Mouse (Mus musculus): Measurements from ENCODE around the gene Alk. TPM values are rescaled to one million over a fixed set of nuclear protein-coding genes. Genes with fewer than 3 reads are reported as not detected.

Gene Alk
- total RNA-seq, 4 experiments from 2014 or later = 7.2 to 8.0 (median 7.5) TPM

- DNase-seq (ENCODE audit: low spot score in 2 of 2) = no peak
Measured at GRCm38 (mm10) chr17:71909107-71909506, 695.3 kb downstream of the Alk start.

GRCm38 (mm10) chr17:71881369-71881768 is 723.1 kb downstream of the Alk start:
- no peak for DNase-seq (ENCODE audit: low spot score in 2 of 2)

GRCm38 (mm10) chr17:71875492-71875891 is 728.9 kb downstream of the Alk start:
- no peak for DNase-seq (ENCODE audit: low spot score in 2 of 2)

GRCm38 (mm10) chr17:71874795-71875194 is 729.6 kb downstream of the Alk start:
- DNase-seq (ENCODE audit: low spot score in 2 of 2) = no peak

GRCm38 (mm10) chr17:71874077-71874476 is 730.4 kb downstream of the Alk start:
- peak in 1 of 2 experiments; percentile 56 for DNase-seq (ENCODE audit: low spot score in 2 of 2)

- DNase-seq (ENCODE audit: low spot score in 2 of 2) = no peak
Measured at GRCm38 (mm10) chr17:71872976-71873375, 731.5 kb downstream of the Alk start.

GRCm38 (mm10) chr17:71871981-71872380 is 732.4 kb downstream of the Alk start:
- DNase-seq (ENCODE audit: low spot score in 2 of 2) = no peak

- DNase-seq (ENCODE audit: low spot score in 2 of 2) = no peak
Measured at GRCm38 (mm10) chr17:71870641-71871040, 733.8 kb downstream of the Alk start.

GRCm38 (mm10) chr17:71870232-71870621 is 734.2 kb downstream of the Alk start:
- no peak for DNase-seq (ENCODE audit: low spot score in 2 of 2)

GRCm38 (mm10) chr17:71869372-71870231 is 734.8 kb downstream of the Alk start:
- DNase-seq (ENCODE audit: low spot score in 2 of 2) = peak in 1 of 2 experiments; percentile 16

GRCm38 (mm10) chr17:71868828-71869227 is 735.6 kb downstream of the Alk start:
- no peak for DNase-seq (ENCODE audit: low spot score in 2 of 2)

GRCm38 (mm10) chr17:71867892-71868291 is 736.5 kb downstream of the Alk start:
- DNase-seq (ENCODE audit: low spot score in 2 of 2) = no peak

GRCm38 (mm10) chr17:71865437-71865836 is 739.0 kb downstream of the Alk start:
- DNase-seq (ENCODE audit: low spot score in 2 of 2) = no peak

GRCm38 (mm10) chr17:71864039-71864438 is 740.4 kb downstream of the Alk start:
- DNase-seq (ENCODE audit: low spot score in 2 of 2) = no peak

GRCm38 (mm10) chr17:71862895-71863294 is 741.5 kb downstream of the Alk start:
- DNase-seq (ENCODE audit: low spot score in 2 of 2) = no peak

- DNase-seq (ENCODE audit: low spot score in 2 of 2) = no peak
Measured at GRCm38 (mm10) chr17:71862184-71862583, 742.2 kb downstream of the Alk start.

GRCm38 (mm10) chr17:71831960-71832359 is 772.5 kb downstream of the Alk start:
- DNase-seq (ENCODE audit: low spot score in 2 of 2) = no peak

- no peak for DNase-seq (ENCODE audit: low spot score in 2 of 2)
Measured at GRCm38 (mm10) chr17:71828647-71829414, 775.6 kb downstream of the Alk start.

- DNase-seq (ENCODE audit: low spot score in 2 of 2) = no peak
Measured at GRCm38 (mm10) chr17:71827627-71828026, 776.8 kb downstream of the Alk start.

GRCm38 (mm10) chr17:71826603-71827002 is 777.8 kb downstream of the Alk start:
- DNase-seq (ENCODE audit: low spot score in 2 of 2) = no peak

GRCm38 (mm10) chr17:71823622-71824306 is 780.7 kb downstream of the Alk start:
- no peak for DNase-seq (ENCODE audit: low spot score in 2 of 2)
